Mouse (Mus musculus) limb, embryonic 12.5 days (tissue): ENCODE measurements at regions not wholly inside any gene's neighbourhood (a gene's known extent, or its start where the extent isn't known, plus 50 kb on each side); places are given as distances from the start of the nearest gene placed in this dataset.

Experiments used
- ATAC-seq: fragments of 200-750 bp; cut with Nextera tagmentation; 2 replicates; pipeline ENCODE4 v1.8.0; 2017; ENCODE audit warnings: low read depth, moderate TSS enrichment; ENCODE audit not compliant: insufficient number of reproducible peaks, insufficient read depth, low FRiP score, low TSS enrichment
- H3K27ac ChIP-seq: fragments of 300-500 bp; sonication (generic); 2 replicates; pipeline ENCODE4 v1.5.1; 2016; ENCODE audit warnings: mild to moderate bottlenecking, moderate library complexity
- H3K27me3 ChIP-seq: fragments of 300-500 bp; sonication (generic); 2 replicates; pipeline ENCODE4 v1.6.1; 2016; ENCODE audit warnings: mild to moderate bottlenecking, moderate library complexity
- H3K36me3 ChIP-seq: fragments of 300-500 bp; sonication (generic); 2 replicates; pipeline ENCODE4 v1.6.1; 2016; ENCODE audit warnings: mild to moderate bottlenecking, moderate library complexity
- H3K4me1 ChIP-seq: fragments of 300-500 bp; sonication (generic); replicated peaks from 2 replicates; pipeline ENCODE4 v1.6.1; 2016
- H3K4me2 ChIP-seq: fragments of 300-500 bp; sonication (generic); 2 replicates; pipeline ENCODE4 v1.6.1; 2016; ENCODE audit warnings: mild to moderate bottlenecking, moderate library complexity
- H3K4me3 ChIP-seq: fragments of 300-500 bp; sonication (generic); replicated peaks from 2 replicates; pipeline ENCODE4 v1.5.1; 2016; ENCODE audit warnings: mild to moderate bottlenecking
- H3K9ac ChIP-seq: fragments of 300-500 bp; sonication (generic); replicated peaks from 2 replicates; pipeline ENCODE4 v1.6.1; 2016; ENCODE audit warnings: mild to moderate bottlenecking, moderate library complexity
- H3K9me3 ChIP-seq: fragments of 300-500 bp; sonication (generic); 2 replicates; pipeline ENCODE4 v1.6.1; 2016; ENCODE audit warnings: mild to moderate bottlenecking, moderate library complexity
- WGBS: fragments of 180-500 bp; shearing (Covaris S2); methylation state at CpG from one replicate; pipeline ENCODE4 v1.1.7; 2016; 5-methylcytosine and 5-hydroxymethylcytosine counted together

- Histone ChIP-seq H3K4me1 (peaks cover 12% of the 10 kb centered on the region), H3K4me3 (no peak overlapping the region), H3K4me2 (no peak overlapping the region), H3K27ac (no peak overlapping the region), H3K27me3 (peaks cover 3% of the 10 kb centered on the region; the same call in 1 of the 2 replicates), H3K9ac (no peak overlapping the region), H3K36me3 (no peaks in the 10 kb centered on the region), H3K9me3 (no peaks in the 10 kb centered on the region)
- ATAC-seq = no peak
- 81% methylated on average over 3 of the region's 3 CpGs for WGBS
These were observed 276.4 kb downstream of the Glrx3 start for GRCm38 (mm10) chr7:137713856-137714255.

GRCm38 (mm10) chr7:137714318-137714962 lies 277.0 kb downstream of the Glrx3 start:
- Histone ChIP-seq H3K9ac (no peak overlapping the region), H3K4me1 (peaks cover 12% of the 10 kb centered on the region), H3K36me3 (no peaks in the 10 kb centered on the region), H3K4me3 (no peak overlapping the region), H3K4me2 (no peak overlapping the region), H3K9me3 (no peaks in the 10 kb centered on the region), H3K27ac (no peak overlapping the region), H3K27me3 (peaks cover 3% of the 10 kb centered on the region; the same call in 1 of the 2 replicates)
- ATAC-seq = no peak
- WGBS = 46% methylated on average over 12 of the region's 12 CpGs

- Histone ChIP-seq H3K36me3 (no peaks in the 10 kb centered on the region), H3K4me1 (peaks cover 12% of the 10 kb centered on the region), H3K4me3 (no peak overlapping the region), H3K4me2 (no peak overlapping the region), H3K9me3 (no peaks in the 10 kb centered on the region), H3K27me3 (peaks cover 3% of the 10 kb centered on the region; the same call in 1 of the 2 replicates), H3K27ac (no peak overlapping the region), H3K9ac (no peak overlapping the region)
- 65% methylated on average over 6 of the region's 6 CpGs for WGBS
- no peak for ATAC-seq
These were observed 277.9 kb downstream of the Glrx3 start for GRCm38 (mm10) chr7:137715126-137715900.

- no peak for ATAC-seq
These were observed 286.1 kb downstream of the Glrx3 start for GRCm38 (mm10) chr7:137723361-137724040.

GRCm38 (mm10) chr7:137726031-137726430 lies 288.6 kb downstream of the Glrx3 start:
- Histone ChIP-seq H3K9ac (no peak overlapping the region), H3K4me2 (no peak overlapping the region), H3K9me3 (no peaks in the 10 kb centered on the region), H3K27ac (no peak overlapping the region), H3K4me3 (no peak overlapping the region), H3K4me1 (no peaks in the 10 kb centered on the region), H3K27me3 (no peaks in the 10 kb centered on the region), H3K36me3 (no peaks in the 10 kb centered on the region)
- ATAC-seq = no peak
- 66% methylated on average over 7 of the region's 7 CpGs for WGBS

More at GRCm38 (mm10) chr7:137723361-137724040, 286.1 kb downstream of the Glrx3 start:
- Histone ChIP-seq H3K9ac (no peak overlapping the region), H3K27me3 (no peaks in the 10 kb centered on the region), H3K4me2 (no peak overlapping the region), H3K4me3 (no peak overlapping the region), H3K27ac (no peak overlapping the region), H3K9me3 (no peaks in the 10 kb centered on the region), H3K36me3 (no peaks in the 10 kb centered on the region), H3K4me1 (no peaks in the 10 kb centered on the region)
- WGBS = 72% methylated on average over 7 of the region's 7 CpGs

GRCm38 (mm10) chr7:137735873-137736527 lies 298.6 kb downstream of the Glrx3 start:
- Histone ChIP-seq H3K4me3 (no peak overlapping the region), H3K9me3 (no peaks in the 10 kb centered on the region), H3K4me1 (0 out of 2 replicates have a peak, but pooled peaks cover 3% of the 10 kb centered on the region), H3K27me3 (0 out of 2 replicates have a peak, but pooled peaks cover under 1% of the 10 kb centered on the region), H3K4me2 (no peak overlapping the region), H3K27ac (no peak overlapping the region), H3K9ac (no peak overlapping the region), H3K36me3 (no peaks in the 10 kb centered on the region)
- ATAC-seq = no peak
- 85% methylated on average over 5 of the region's 5 CpGs for WGBS

GRCm38 (mm10) chr7:137741702-137742101 lies 304.3 kb downstream of the Glrx3 start:
- H3K27ac ChIP-seq = no peak overlapping the region
- no peak overlapping the region for H3K4me3 ChIP-seq
- H3K9me3 ChIP-seq = no peaks in the 10 kb centered on the region
- no peak for ATAC-seq
- no peak overlapping the region for H3K9ac ChIP-seq
- no peak overlapping the region for H3K4me2 ChIP-seq
- H3K36me3 ChIP-seq = no peaks in the 10 kb centered on the region
- peaks cover 23% of the 10 kb centered on the region for H3K4me1 ChIP-seq
- 85% methylated on average over 3 of the region's 3 CpGs for WGBS
- 0 out of 2 replicates have a peak, but pooled peaks cover 7% of the 10 kb centered on the region for H3K27me3 ChIP-seq

GRCm38 (mm10) chr7:137742297-137742751 lies 304.9 kb downstream of the Glrx3 start:
- WGBS = 24% methylated on average over 7 of the region's 7 CpGs
- no peak overlapping the region for H3K4me3 ChIP-seq
- no peaks in the 10 kb centered on the region for H3K36me3 ChIP-seq
- no peaks in the 10 kb centered on the region for H3K9me3 ChIP-seq
- H3K9ac ChIP-seq = no peak overlapping the region
- H3K27ac ChIP-seq = peak overlapping the region; percentile 64; the same call in 1 of the 2 replicates
- H3K27me3 ChIP-seq = 0 out of 2 replicates have a peak, but pooled peaks cover 7% of the 10 kb centered on the region
- ATAC-seq = no peak
- peaks cover 23% of the 10 kb centered on the region for H3K4me1 ChIP-seq
- no peak overlapping the region for H3K4me2 ChIP-seq

GRCm38 (mm10) chr7:137745575-137745974 lies 308.2 kb downstream of the Glrx3 start:
- H3K9ac ChIP-seq = no peak overlapping the region
- no peak overlapping the region for H3K4me3 ChIP-seq
- ATAC-seq = no peak
- H3K4me1 ChIP-seq = peaks cover 25% of the 10 kb centered on the region
- H3K27me3 ChIP-seq = peaks cover 7% of the 10 kb centered on the region; the same call in 1 of the 2 replicates
- no peak overlapping the region for H3K27ac ChIP-seq
- WGBS = 78% methylated on average over 1 of the region's 1 CpGs
- no peaks in the 10 kb centered on the region for H3K9me3 ChIP-seq
- no peak overlapping the region for H3K4me2 ChIP-seq
- H3K36me3 ChIP-seq = no peaks in the 10 kb centered on the region

- 78% methylated on average over 3 of the region's 3 CpGs for WGBS
- Histone ChIP-seq H3K27me3 (peaks cover 6% of the 10 kb centered on the region; the same call in 1 of the 2 replicates), H3K36me3 (no peaks in the 10 kb centered on the region), H3K9ac (no peak overlapping the region), H3K27ac (no peak overlapping the region), H3K9me3 (no peaks in the 10 kb centered on the region), H3K4me2 (no peak overlapping the region), H3K4me3 (no peak overlapping the region), H3K4me1 (peaks cover 27% of the 10 kb centered on the region)
- ATAC-seq = no peak
These were observed 308.6 kb downstream of the Glrx3 start for GRCm38 (mm10) chr7:137745991-137746390.
